Mouse (Mus musculus): ENCODE measurements at regions not wholly inside any gene's neighbourhood (a gene's known extent, or its start where the extent isn't known, plus 50 kb on each side); places are given as distances from the start of the nearest gene placed in this dataset.

- DNase-seq = no peak
Measured at GRCm38 (mm10) chr6:127391258-127392011, 55.2 kb upstream of the Parp11 start.

GRCm38 (mm10) chr6:127392012-127392798 is 54.4 kb upstream of the Parp11 start:
- no peak for DNase-seq

GRCm38 (mm10) chr6:127392799-127393172 is 53.9 kb upstream of the Parp11 start:
- no peak for DNase-seq

GRCm38 (mm10) chr6:127393907-127394600 is 52.6 kb upstream of the Parp11 start:
- no peak for DNase-seq

Data from thymus, adult 18-20 months (tissue).